Mouse (Mus musculus) thymus, postnatal 25 days (tissue): ENCODE results near the gene Pstk.
A peak's percentile ranks its signal among the peaks of the same experiment; 100 is the strongest.
"Not testable (repeated sequence)": the region's sequence is repeated elsewhere in the genome, so short reads cannot be mapped to it uniquely, and the experiment has no call there.

Experiments
- DNase-seq: peaks from one replicate; pipeline ENCODE4 v3.0.0; 2022

Pstk gene

DNA sequence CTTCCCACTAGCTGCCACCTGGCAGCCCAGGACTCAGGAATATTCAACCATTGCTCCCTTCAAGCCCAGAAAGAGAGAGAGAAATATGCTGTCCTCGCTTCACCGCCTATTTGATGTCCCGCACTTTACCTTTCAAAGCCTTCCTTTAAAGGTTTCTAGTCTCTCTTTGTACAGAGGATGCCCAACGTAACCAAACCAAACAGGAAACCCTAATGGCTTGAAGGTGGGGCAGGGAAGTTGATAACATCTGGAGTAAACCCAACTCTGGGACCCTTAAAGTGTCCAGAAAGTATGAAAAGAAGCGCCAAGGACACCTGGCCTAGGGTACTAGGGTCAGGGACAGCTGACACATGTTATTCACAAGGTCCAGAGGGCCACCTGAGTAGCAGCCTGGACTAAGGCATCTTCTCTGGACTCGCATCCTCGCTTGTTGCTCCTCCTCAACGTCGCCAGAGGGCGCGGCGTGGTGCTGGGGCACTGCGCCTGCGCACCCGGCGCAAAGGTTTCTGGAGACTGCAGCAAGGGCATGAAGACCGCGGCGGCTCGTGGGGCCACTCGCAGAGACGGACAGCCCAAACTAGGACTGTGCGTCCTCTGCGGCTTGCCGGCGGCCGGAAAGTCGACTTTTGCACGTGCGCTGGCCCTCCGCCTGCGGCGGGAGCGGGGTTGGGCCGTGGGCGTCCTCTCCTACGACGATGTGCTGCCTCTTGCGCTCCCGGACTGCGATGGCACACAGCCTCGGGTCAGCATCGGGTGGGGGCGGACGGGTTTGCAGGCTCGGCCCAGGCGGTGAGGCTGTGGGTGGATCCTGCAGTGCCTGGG lies at the start of gene Pstk:
Gene Pstk, plus strand, starts transcription at position 494 of the 822 bp plus-strand sequence.
- DNase-seq, result peak; percentile 87

DNA sequence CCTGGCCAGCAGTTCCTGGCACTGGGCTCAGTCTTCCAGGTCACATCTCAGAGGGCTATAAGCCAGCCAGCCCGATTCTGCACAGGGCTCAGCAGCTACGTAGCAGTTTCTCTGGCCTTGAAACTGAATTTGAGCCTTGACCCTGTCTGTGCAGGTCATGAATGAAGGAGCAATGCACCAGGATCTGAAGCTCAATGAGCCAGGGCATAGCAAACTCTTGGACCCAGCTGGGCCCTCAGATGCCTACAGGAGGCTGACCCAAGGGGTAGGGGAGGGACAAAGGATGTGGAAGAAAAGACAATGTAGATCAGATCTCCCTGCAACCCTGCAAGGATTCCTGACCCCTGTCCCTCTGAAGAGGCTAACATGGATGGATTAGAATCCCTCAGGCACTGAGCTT lies 48.7 kb upstream of the Pstk start, which contains the start of gene Cuzd1:
Gene Cuzd1, minus strand, starts transcription at position 101 of the 400 bp plus-strand sequence.
- DNase-seq, result no peak

DNA sequence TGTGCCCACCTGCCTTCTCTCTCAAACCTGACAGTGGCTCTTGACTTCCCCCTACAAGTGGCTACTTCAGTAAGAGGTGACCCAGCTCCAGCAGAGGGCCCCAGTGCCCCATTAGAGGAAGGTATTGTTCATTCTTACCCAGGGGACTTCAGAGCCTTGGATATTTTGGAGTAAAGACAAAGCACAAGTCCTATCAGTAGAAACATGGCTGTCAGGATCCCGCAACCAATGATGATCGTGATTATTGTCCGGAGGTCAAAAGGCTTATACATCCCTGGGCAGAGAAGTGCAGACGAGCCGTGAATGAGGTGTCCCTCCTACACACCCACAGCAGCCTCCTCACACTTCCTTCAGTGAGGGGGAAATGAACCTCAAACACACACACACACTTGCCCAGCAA lies 43.9 kb upstream of the Pstk start:
- no peak for DNase-seq

DNA sequence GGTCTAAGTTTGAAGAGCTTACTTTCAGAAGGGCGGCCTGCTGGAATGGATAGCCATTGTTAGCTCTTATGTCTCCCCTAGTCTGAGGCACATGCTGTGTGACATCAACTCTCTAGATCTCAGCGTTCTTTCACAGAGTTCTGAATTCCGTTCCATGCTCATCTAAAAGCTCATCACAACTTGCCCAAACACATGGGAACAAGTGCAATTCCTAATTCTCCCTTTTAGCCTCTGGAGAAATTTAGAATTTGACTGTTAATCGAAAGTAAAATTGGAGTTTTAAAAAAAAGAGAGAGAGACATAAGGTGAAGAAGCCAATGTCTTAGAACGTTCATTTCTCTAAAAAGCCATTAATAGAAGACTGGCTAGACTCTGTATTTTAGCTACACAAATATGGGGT lies 41.5 kb upstream of the Pstk start, which contains the start of gene Fam24b:
Gene Fam24b, minus strand, starts transcription at position 101 of the 400 bp plus-strand sequence.
- DNase-seq, result no peak

DNA sequence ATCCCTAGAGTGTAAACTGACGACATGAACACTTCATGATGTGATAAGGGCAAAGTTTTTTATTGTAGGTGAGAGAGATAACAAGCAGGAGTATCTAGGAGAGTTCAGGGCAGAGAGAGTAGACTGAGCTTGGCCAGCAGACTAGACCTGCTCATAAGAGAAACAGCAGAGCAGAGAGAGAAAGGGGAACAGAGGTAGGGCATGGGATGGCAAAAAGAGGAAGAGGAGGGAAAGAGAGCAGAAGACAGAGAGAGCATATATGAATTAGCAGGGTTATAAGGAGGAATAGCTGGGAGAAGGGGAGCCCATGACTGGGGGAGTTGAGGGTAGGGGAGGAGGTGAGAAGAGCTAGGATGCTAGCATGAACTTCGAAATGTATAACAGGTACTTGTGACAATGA lies 39.3 kb upstream of the Pstk start:
- DNase-seq, result no peak

DNA sequence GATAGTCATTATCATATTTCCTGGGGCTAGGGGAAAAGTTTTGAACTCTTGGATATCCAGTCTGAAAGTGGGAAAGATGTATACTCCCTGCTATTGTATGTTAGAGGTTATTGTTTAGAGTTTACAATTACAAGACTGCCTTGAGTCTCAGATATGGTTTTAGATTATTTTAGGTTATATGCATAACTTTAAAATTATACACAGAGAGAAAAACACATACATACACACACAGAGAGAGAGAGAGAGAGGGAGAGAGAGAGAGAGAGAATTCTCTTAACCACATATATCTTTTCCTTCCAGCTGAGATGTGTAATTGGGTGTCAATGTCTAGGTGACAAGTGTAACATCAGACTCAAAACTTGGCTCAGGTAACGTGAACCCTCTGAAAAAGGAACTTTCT lies 37.4 kb upstream of the Pstk start, which contains the start of gene Fam24a:
Gene Fam24a, plus strand, starts transcription at position 301 of the 400 bp plus-strand sequence.
- DNase-seq, result no peak

DNA sequence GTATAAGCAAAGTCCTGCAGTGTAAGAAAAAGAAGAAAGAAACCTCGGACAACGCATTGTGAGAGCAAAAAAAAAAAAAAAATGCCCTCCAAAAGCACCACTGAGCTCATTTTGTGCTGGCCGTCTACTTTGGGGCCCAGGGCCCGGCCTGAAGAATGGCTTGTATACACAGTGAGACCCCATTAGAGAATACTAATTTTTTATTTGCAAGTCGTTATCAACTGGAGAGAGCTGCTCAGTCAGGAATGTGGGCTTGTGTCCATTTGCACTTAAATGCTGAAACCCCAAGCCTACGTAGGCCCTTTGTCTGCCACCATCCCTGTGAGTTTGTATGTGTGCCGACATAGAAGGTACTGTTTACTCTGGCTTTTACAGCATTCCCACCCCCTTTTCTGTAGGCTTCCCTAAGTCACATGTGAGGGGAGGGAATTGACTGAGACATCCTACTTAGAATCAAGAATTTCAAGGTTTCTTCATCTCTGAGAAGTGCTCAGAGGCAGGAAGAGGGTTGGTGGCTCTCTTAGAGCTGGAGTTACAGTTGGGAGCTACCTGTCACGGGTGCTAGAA lies 33.4 kb upstream of the Pstk start:
- DNase-seq, result no peak

DNA sequence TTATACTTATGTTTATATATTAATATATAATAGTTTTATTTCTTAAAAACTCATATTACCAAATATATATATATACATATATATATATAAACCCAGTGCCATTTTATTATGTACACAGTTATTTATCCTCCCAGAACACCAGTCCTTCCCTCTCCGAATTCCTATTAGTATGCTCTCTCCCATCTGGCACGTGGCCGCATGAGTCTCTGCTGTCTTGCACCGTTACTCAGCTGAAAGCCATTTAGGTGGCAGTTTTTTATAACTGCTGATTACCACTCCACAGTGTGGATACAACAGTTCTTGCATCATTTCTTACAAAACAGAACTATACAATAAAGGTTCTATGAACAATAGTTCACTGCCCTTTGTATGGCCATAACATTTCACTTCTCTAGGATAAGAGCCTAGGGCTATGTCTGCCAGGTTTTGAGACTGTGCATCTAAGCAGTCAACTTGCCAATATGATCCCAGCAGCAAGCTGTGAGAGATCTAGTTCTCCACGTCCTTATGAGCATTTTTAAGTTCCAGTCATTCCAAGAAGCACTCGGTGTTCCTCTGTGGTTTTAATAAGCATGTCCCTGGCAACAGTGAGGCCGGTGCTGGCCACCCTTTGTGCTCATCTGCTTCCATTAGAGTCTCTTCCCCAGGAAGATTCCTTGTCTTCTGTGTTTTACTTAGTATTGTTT lies 24.9 kb upstream of the Pstk start:
- DNase-seq, result no peak

DNA sequence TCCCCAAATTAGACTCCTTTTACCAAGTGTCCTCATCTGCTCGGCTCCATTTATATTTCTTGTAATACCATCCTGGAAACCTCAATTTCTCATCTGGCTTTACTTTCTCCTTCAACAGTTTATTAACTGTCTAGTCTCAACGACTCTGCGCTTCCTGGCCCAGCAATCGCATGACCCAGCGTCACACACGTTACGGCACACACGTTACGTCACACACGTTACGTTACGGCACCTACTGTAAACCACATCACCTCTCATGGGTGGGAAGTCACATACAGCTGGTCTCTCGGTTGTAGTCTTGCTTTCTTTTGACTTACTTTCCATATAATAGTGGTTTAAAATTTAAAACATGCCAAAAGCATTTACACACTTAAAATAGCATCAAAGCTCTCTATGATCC lies 14.8 kb upstream of the Pstk start:
- no peak for DNase-seq

DNA sequence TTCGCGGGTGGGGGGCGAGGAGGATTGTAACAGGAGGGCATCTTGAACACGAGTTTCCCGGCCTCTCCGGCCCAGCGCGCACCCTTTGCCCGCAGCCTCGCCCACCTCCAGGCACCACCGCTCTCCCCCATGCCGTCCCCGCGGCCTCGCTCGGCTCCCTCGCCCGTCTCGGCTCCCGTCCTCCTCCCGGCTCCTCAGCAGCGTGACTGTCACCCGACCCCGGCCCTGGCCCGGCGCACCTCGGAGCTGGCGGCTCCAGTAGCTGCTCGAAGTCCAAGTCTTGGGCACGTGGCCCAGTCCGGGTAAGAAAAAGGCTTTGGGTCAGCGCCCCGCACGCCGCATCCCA lies 8.7 kb upstream of the Pstk start:
- no peak for DNase-seq

DNA sequence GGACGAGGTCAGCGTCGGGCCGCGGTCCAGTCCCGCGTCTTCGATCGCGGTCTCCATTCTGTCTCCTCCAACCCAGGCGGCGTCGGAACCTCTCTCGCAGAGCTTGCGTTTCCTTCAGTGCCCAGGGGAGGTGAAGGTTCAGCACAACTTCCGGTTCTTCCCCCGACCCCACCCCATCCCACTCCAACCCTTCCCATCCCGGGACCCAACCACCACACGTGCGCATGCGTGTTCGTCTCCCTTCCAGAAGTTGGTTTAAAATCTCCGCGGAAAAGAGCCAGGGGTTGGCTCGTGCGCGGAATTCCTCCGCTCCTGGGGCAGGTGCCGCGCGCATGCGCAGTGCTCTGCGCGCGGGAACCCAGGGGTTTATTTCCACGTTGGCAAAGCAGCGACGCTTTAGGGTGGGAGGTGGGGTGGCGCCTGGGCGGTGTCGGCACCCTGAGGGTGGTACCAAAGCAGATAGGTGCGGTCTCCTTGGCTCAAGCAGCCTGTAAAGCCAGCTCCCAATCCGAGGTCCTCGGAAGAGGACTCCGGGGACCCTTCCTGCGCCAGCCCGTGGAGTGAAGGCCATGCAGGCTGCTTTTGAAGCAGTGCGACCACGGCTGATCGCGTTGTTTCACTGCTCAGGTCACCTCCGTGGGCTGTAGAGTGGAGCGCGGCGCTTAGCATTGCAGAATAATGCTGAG lies 8.2 kb upstream of the Pstk start, which contains the start of gene 2310057M21Rik:
Gene 2310057M21Rik, minus strand, starts transcription at position 145 of the 686 bp plus-strand sequence.
- peak; percentile 90 for DNase-seq

DNA sequence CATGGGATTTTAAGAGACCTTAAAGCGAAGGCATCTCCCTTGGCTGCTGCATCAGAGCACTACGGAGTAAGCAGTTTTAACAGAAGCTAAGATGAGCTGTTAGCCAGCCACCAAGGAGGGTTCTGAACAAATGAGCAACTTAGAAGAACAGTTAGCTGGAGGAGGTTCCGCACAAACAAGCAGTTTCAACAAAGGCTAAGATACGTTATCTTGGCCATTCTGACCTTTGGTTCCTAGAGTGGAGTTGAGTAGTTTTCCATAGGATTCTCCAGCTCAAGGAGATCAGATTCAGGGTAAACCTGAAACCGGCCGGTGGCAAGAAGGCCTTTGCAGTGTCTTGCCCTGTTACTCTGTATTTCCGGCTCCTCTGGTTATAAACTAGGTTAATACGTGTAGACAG lies 6.8 kb upstream of the Pstk start:
- DNase-seq, result no peak

DNA sequence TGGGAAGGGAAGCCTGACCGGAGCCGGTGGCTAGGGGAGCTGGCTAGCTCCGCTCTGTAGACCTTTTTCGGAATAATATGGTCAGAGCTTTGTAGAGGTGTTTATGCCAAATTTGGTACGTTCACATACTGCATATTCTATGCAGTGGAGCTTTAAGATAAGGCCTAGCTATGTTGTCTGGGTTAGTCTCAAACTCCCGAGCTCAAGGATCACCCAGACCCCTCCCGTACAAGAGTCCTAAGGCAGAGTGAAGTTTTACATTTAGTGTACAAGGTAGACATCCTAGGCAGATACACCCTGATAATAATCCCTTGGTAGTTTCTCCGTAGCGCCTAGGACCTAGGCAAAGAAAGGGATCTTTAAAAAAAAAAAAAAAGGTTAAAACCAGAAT lies 524 bp downstream of the Pstk start:
- no peak for DNase-seq

DNA sequence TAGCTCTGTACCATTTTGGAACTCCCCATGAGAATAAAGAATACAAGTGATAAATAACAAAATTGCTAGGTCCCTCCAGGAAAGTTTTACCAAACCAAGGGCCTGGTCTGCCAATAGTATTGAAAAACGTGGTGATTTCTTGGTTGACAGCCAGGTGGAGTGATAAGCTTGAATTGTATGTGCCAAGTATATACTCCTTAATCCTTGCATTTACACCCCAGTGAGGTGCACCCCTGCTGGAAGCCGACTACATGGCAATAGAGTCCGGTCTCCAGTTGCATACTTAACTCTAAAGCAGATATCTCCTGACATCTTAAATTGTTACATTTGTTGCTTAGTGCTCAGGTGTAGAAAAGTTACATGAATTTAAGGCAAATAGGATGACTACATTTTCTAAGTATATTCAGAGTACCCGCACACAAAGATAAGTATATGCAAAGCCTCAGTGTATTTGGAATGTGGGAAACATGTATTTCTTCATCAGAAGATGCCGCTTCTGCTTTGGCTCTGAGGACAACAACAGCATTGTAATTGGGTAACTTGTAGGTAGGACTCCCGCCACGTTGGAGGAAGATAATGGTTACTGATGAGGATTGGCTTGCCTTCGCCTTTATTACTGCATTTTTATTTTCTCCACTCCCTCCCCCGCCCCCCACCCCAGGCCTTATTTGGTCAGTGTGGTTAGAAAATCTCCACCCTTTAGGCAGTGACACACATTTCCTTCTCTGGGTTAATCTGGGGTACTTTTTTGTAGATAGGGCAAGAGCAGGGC lies 1.1 kb downstream of the Pstk start:
- DNase-seq, result no peak

DNA sequence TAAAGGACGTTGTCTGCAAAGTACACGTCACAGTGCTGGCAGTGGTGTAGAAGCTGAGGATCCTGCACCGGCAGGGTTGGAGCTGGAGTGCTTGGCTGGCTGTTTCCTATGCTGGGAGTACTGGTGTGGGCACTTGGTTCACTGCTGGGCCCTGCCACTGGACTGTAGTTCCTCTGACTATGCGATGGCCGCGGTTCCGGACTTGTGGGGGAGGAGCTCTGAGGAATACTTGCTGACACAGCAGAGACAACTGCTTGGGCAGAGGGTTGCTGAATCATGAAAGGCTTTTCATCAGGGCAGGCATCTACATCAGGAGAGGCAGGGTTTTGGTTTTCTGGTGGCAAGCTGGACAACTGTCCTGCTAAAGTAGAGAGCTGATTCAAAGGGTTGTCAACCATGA lies 20.8 kb downstream of the Pstk start:
- not testable (repeated sequence) for DNase-seq

DNA sequence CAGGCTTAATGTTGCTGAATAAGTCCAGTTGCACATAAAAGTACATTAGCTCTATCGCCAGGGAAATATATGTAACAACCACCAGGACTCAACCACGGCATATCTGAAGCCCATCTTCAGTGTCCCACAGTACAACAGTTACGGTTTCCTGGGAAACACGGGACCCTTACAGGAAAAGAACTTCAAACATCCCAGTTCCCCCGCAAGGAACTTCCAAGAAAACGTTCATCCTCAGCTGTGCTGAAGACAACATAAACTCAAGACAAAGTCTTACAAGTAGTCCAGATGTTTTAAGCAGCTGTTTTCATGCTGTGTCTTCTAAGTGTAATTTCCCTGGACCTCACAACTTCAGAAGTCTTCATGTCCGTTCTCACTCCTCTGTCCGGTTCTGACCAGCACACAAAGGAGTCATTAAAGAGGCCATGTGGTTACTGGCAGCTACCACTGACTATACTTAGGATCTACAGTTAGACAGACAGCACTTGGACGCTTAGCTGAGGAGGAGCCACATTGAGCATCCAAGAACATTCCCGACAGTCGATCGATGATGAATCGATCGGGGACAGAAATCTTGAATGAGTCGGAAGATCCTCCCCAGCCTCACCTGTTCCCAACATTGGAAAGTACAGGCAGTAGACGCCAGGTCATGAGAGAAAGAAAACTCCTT lies 38.5 kb downstream of the Pstk start:
- no peak for DNase-seq

DNA sequence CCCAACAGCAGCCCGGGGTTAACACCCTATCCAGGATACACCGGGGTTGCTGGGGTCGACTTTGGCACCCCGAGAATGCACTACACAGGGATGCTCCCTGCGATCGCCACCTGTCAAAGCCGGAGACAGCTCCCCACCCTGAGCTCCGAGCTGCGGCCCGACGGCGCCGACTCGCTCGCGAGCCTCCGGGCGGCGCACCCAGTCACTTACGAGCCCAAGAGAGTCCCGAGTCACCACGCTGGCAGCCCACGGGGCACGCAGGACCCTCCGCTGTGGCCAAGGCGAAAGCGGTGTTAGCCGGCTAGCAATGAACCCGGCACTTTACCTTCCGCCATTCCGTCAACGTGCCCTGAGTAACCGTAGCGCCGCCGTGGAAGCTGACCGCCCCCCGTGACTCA lies 39.0 kb downstream of the Pstk start:
- no peak for DNase-seq

DNA sequence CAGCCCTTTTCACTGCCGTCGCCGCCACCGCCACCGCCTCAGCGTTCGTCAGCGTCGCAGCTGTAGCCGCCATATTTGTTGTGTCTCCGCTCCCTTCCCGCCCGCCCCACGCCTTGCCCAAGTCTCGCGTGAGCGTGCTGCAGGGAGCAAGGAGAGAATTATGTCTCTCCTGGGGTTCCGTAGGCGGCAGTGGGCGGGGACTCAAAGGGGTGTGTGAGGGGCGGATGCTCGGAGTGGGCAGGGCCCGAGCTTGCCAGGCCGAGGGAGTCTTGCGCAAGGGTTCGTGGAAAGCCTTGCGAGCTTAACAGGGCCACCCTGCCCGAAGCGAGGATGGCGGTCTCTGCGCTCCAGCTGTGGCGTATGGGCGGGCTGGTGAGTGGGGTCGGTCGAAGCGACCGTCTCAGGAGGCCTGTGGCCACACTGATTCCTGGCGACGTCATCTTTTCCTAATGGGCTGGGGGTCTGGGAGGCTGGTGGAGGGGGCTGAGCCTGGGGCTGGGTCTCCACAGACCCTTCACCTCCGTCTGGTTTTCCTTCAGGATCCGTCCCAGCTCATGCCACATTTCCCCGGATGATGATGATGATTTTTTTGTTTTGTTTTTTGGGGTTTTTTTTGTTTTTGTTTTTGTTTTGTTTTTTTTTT lies 39.6 kb downstream of the Pstk start, which contains the start of the genes Ikzf5 and Acadsb:
Gene Ikzf5, minus strand, starts transcription at position 106 of the 643 bp plus-strand sequence.
Gene Acadsb, plus strand, starts transcription at position 186 of the 643 bp plus-strand sequence.
- DNase-seq, result peak; percentile 99

DNA sequence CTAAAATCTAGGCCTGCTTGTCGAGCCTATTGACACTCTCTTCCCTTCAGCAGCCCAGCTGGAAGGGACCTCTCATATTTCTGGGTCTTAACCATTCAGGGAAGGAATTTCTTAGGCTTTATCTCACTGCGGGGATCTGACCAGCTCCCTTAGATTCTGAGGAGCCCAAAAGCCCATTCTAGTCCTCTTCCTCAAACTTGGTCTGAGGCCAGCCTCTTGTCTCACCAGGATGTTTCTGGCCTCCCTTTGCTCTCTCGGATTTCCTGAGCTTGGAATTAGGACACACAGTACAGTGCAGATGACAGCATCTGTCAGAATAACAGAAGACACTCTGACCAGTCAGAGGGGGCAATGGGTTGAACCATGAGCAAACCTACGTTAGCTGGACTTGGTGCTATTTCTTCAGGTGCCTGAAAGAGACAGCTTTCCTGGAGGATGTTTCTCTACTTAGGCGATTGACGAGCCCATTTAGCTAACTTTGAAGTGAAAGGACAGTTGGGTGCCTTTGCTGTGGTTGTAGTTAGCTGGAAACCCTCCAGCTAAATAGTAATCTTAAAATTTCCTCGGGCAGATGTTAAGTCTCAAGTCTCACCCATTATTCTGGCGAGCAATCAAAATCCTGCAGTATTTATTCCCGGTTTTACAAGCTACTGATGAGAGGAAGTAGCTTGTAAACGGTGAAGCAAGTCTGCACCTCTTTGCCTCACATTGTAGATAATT lies 40.4 kb downstream of the Pstk start:
- no peak for DNase-seq

DNA sequence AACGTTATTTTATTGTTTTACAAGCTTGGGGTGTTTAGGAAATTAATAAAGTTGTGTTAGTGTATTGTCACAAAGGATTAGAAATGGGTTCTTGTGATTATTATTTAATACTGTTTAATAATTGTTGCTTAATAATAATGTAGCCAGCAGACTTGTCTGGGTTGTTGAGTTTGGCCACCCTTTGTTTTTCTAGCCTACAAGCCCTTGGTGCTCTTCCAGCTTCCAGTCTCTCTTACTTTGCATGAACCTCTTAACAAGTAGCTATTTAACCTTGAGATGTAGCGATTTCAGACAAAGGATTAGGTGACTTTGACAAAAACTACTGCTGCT lies 41.0 kb downstream of the Pstk start:
- no peak for DNase-seq

DNA sequence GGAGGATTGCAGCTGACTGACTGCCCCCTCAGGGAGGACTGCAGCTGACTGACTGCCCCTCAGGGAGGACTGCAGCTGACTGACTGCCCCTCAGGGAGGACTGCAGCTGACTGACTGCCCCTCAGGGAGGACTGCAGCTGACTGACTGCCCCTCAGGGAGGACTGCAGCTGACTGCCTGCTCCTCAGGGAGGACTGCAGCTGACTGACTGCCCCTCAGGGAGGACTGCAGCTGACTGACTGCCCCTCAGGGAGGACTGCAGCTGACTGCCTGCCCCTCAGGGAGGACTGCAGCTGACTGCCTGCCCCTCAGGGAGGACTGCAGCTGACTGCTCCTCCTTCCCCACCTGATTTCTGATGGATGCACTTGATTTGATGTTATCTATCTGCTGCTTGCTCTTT lies 45.8 kb downstream of the Pstk start:
- not testable (repeated sequence) for DNase-seq
